Mouse (Mus musculus) liver, adult 2 months (tissue): ENCODE measurements at regions not wholly inside any gene's neighbourhood (a gene's known extent, or its start where the extent isn't known, plus 50 kb on each side); places are given as distances from the start of the nearest gene placed in this dataset.

Experiments
- DNase-seq: peaks from one replicate; pipeline ENCODE4 v3.0.0-alpha.2; 2011; ENCODE audit warnings: low read depth, low spot score; ENCODE audit errors: extremely low read depth
- H3K27ac ChIP-seq: fragments of 200-500 bp; replicated peaks from 2 replicates; pipeline ENCODE4 v1.5.1; 2012; ENCODE audit warnings: low read depth, mild to moderate bottlenecking, control low read depth, inconsistent platforms, low read length; ENCODE audit not compliant: insufficient read depth
- H3K27me3 ChIP-seq: fragments of 200-500 bp; 2 replicates; pipeline ENCODE4 v1.6.1; 2012; ENCODE audit warnings: mild to moderate bottlenecking, moderate library complexity, low read length, inconsistent platforms; ENCODE audit not compliant: control insufficient read depth, insufficient read depth
- H3K36me3 ChIP-seq: fragments of 200-500 bp; 2 replicates; pipeline ENCODE4 v1.6.1; 2012; ENCODE audit warnings: low read length, inconsistent platforms; ENCODE audit not compliant: control insufficient read depth, insufficient read depth
- H3K4me1 ChIP-seq: fragments of 200-500 bp; 2 replicates; pipeline ENCODE4 v1.6.1; 2011; ENCODE audit warnings: low read length; ENCODE audit not compliant: control insufficient read depth, insufficient read depth
- H3K4me3 ChIP-seq: fragments of 200-500 bp; 2 replicates; pipeline ENCODE4 v1.5.1; 2011; ENCODE audit warnings: low read depth, mild to moderate bottlenecking, control low read depth, low read length, moderate library complexity; ENCODE audit not compliant: insufficient read depth
- H3K79me2 ChIP-seq: fragments of 200-500 bp; 2 replicates; pipeline ENCODE4 v1.6.1; 2012; ENCODE audit warnings: inconsistent platforms, mild to moderate bottlenecking, low read length, moderate library complexity; ENCODE audit not compliant: control insufficient read depth, insufficient read depth
- H3K9ac ChIP-seq: fragments of 200-500 bp; 2 replicates; pipeline ENCODE4 v1.6.1; 2012; ENCODE audit warnings: low read depth, mild to moderate bottlenecking, control low read depth, inconsistent platforms, low read length
- CTCF ChIP-seq: fragments of 200-500 bp; IDR thresholded peaks from 2 replicates; pipeline ENCODE4 v1.5.1; 2011; ENCODE audit warnings: low read depth, low read length, control low read depth
- POLR2A ChIP-seq: fragments of 200-500 bp; IDR thresholded peaks from 2 replicates; pipeline ENCODE4 v1.6.1; 2011; ENCODE audit warnings: low read length, control low read depth; ENCODE audit not compliant: insufficient read depth; ENCODE audit errors: extremely low read depth
- WGBS: fragments of 180-500 bp; shearing (Covaris S2); methylation state at CpG from one replicate; pipeline ENCODE4 v1.1.7; 2018; 5-methylcytosine and 5-hydroxymethylcytosine counted together

- Histone ChIP-seq H3K36me3 (no peaks in the 10 kb centered on the region), H3K27ac (no peak overlapping the region), H3K79me2 (no peaks in the 10 kb centered on the region), H3K4me3 (no peak overlapping the region), H3K9ac (no peak overlapping the region), H3K27me3 (no peaks in the 10 kb centered on the region), H3K4me1 (no peaks in the 10 kb centered on the region)
- no peak for DNase-seq
- TF ChIP-seq POLR2A (no peak), CTCF (no peak)
- WGBS: 96% methylated on average over 2 of the region's 2 CpGs
Measured at GRCm38 (mm10) chr5:26206766-26207122, 50.7 kb upstream of the Gm7361 start.

- TF ChIP-seq CTCF (no peak), POLR2A (no peak)
- WGBS: 79% methylated on average over 6 of the region's 6 CpGs
- Histone ChIP-seq H3K9ac (no peak overlapping the region), H3K27ac (no peak overlapping the region), H3K4me1 (no peaks in the 10 kb centered on the region), H3K36me3 (no peaks in the 10 kb centered on the region), H3K79me2 (no peaks in the 10 kb centered on the region), H3K4me3 (no peak overlapping the region), H3K27me3 (no peaks in the 10 kb centered on the region)
- no peak for DNase-seq
Measured at GRCm38 (mm10) chr5:26206066-26206765, 51.3 kb upstream of the Gm7361 start.

GRCm38 (mm10) chr5:26202471-26202870, 55.0 kb upstream of the Gm7361 start:
- no peak overlapping the region for H3K9ac ChIP-seq
- no peaks in the 10 kb centered on the region for H3K79me2 ChIP-seq
- H3K4me1 ChIP-seq: no peaks in the 10 kb centered on the region
- 85% methylated on average over 6 of the region's 6 CpGs for WGBS
- TF ChIP-seq POLR2A: no peak
- no peak for TF ChIP-seq CTCF
- no peaks in the 10 kb centered on the region for H3K27me3 ChIP-seq
- no peak overlapping the region for H3K4me3 ChIP-seq
- H3K36me3 ChIP-seq: no peaks in the 10 kb centered on the region
- DNase-seq: no peak
- H3K27ac ChIP-seq: no peak overlapping the region

- Histone ChIP-seq H3K36me3 (no peaks in the 10 kb centered on the region), H3K27me3 (no peaks in the 10 kb centered on the region), H3K4me3 (no peak overlapping the region), H3K4me1 (no peaks in the 10 kb centered on the region), H3K27ac (no peak overlapping the region), H3K9ac (no peak overlapping the region), H3K79me2 (no peaks in the 10 kb centered on the region)
- 18% methylated on average over 5 of the region's 5 CpGs for WGBS
- TF ChIP-seq CTCF (no peak), POLR2A (no peak)
- peak; percentile 3 for DNase-seq
Measured at GRCm38 (mm10) chr5:26189377-26189776, 68.1 kb upstream of the Gm7361 start.

GRCm38 (mm10) chr5:26187212-26187611, 66.0 kb upstream of the Gm10220 start:
- 71% methylated on average over 8 of the region's 8 CpGs for WGBS
- H3K79me2 ChIP-seq: no peaks in the 10 kb centered on the region
- no peaks in the 10 kb centered on the region for H3K4me1 ChIP-seq
- H3K27ac ChIP-seq: no peak overlapping the region
- H3K36me3 ChIP-seq: no peaks in the 10 kb centered on the region
- no peak overlapping the region for H3K9ac ChIP-seq
- no peak overlapping the region for H3K4me3 ChIP-seq
- DNase-seq: no peak
- no peaks in the 10 kb centered on the region for H3K27me3 ChIP-seq
- TF ChIP-seq CTCF (no peak), POLR2A (no peak)

- H3K27ac ChIP-seq: no peak overlapping the region
- H3K9ac ChIP-seq: no peak overlapping the region
- H3K4me3 ChIP-seq: no peak overlapping the region
- DNase-seq: no peak
- H3K79me2 ChIP-seq: no peaks in the 10 kb centered on the region
- no peaks in the 10 kb centered on the region for H3K27me3 ChIP-seq
- TF ChIP-seq POLR2A: no peak
- TF ChIP-seq CTCF: no peak
- H3K36me3 ChIP-seq: no peaks in the 10 kb centered on the region
- 29% methylated on average over 5 of the region's 5 CpGs for WGBS
- no peaks in the 10 kb centered on the region for H3K4me1 ChIP-seq
Measured at GRCm38 (mm10) chr5:26185417-26185816, 64.2 kb upstream of the Gm10220 start.
